Mouse (Mus musculus): ENCODE measurements around the gene Wbp1l. TPM values are rescaled to one million over a fixed set of nuclear protein-coding genes. Genes with fewer than 3 reads are reported as not detected.
"Not testable (repeated sequence)": the region's sequence is repeated elsewhere in the genome, so short reads cannot be mapped to it uniquely, and the experiment has no call there.

The Wbp1l gene
- polyA plus RNA-seq (2021) = 73.3 TPM

- in situ Hi-C loops (cut with MboI; ENCODE audit: low pct_unique_long_range_greater_than_20kb) = no loop called here
- ATAC-seq (peak; percentile 97), DNase-seq (ENCODE audit: low read depth, low spot score) (peak; percentile 93)
- no peak for TF ChIP-seq CTCF (IDR thresholded peaks at IDR 0.05)
- ChIA-PET CTCF (interaction anchor here (3.7 kb wide), 1 partner anchor 11 kb away, joined by 26 read pairs; no protein-coding TSS in a partner anchor), POLR2A (interaction anchor here (1.3 kb wide), 1 partner anchor 68 kb away, joined by 3 read pairs; no protein-coding TSS in a partner anchor)
- H3K27me3 ChIP-seq = no peaks in the 10 kb centered on the region
Measured at GRCm38 (mm10) chr19:46598720-46599252, at the start of gene Wbp1l. Gene Wbp1l, plus strand, starts transcription at chr19:46599084.

GRCm38 (mm10) chr19:46550385-46550784, 48.5 kb upstream of the Wbp1l start:
- H3K27me3 ChIP-seq = no peaks in the 10 kb centered on the region
- in situ Hi-C loops (cut with MboI; ENCODE audit: low pct_unique_long_range_greater_than_20kb) = no loop called here
- no peak for DNase-seq (ENCODE audit: low read depth, low spot score)
- ChIA-PET CTCF (no interaction called here), POLR2A (no interaction called here)
- no peak for ATAC-seq
- TF ChIP-seq CTCF (IDR thresholded peaks at IDR 0.05) = no peak

GRCm38 (mm10) chr19:46552496-46552895, 46.4 kb upstream of the Wbp1l start:
- ChIA-PET POLR2A (no interaction called here), CTCF (no interaction called here)
- TF ChIP-seq CTCF (IDR thresholded peaks at IDR 0.05) = no peak
- H3K27me3 ChIP-seq = no peaks in the 10 kb centered on the region
- ATAC-seq (no peak), DNase-seq (ENCODE audit: low read depth, low spot score) (no peak)
- in situ Hi-C loops (cut with MboI; ENCODE audit: low pct_unique_long_range_greater_than_20kb) = no loop called here

GRCm38 (mm10) chr19:46553541-46553955, 45.3 kb upstream of the Wbp1l start:
- POLR2A ChIA-PET = no interaction called here
- no peak for DNase-seq (ENCODE audit: low read depth, low spot score)
- ATAC-seq = no peak

GRCm38 (mm10) chr19:46558009-46558408, 40.9 kb upstream of the Wbp1l start:
- DNase-seq (ENCODE audit: low read depth, low spot score) (no peak), ATAC-seq (no peak)
- H3K27me3 ChIP-seq = no peaks in the 10 kb centered on the region
- ChIA-PET POLR2A (interaction anchor here (0.5 to 0.6 kb wide), 3 partner anchors 38 to 149 kb away, joined by 3 to 11 read pairs (median 4); no protein-coding TSS in a partner anchor), CTCF (interaction anchor here (0.9 kb wide), 1 partner anchor 24 kb away, joined by 3 read pairs; no protein-coding TSS in a partner anchor)
- in situ Hi-C loops (cut with MboI; ENCODE audit: low pct_unique_long_range_greater_than_20kb) = no loop called here
- no peak for TF ChIP-seq CTCF (IDR thresholded peaks at IDR 0.05)

More at GRCm38 (mm10) chr19:46553541-46553955, 45.3 kb upstream of the Wbp1l start:
- in situ Hi-C loops (cut with MboI; ENCODE audit: low pct_unique_long_range_greater_than_20kb) = no loop called here
- CTCF ChIA-PET = no interaction called here
- TF ChIP-seq CTCF (IDR thresholded peaks at IDR 0.05) = no peak
- H3K27me3 ChIP-seq = no peaks in the 10 kb centered on the region

GRCm38 (mm10) chr19:46558631-46559030, 40.3 kb upstream of the Wbp1l start:
- DNase-seq (ENCODE audit: low read depth, low spot score) (no peak), ATAC-seq (no peak)
- in situ Hi-C loops (cut with MboI; ENCODE audit: low pct_unique_long_range_greater_than_20kb) = no loop called here
- ChIA-PET CTCF (no interaction called here), POLR2A (interaction anchor here (0.6 kb wide), 1 partner anchor 150 kb away, joined by 4 read pairs; no protein-coding TSS in a partner anchor)
- no peaks in the 10 kb centered on the region for H3K27me3 ChIP-seq
- no peak for TF ChIP-seq CTCF (IDR thresholded peaks at IDR 0.05)

GRCm38 (mm10) chr19:46562132-46562531, 36.8 kb upstream of the Wbp1l start:
- ChIA-PET CTCF (interaction anchor here (1.1 to 1.8 kb wide), 2 partner anchors 9 to 18 kb away, joined by 3 to 5 read pairs; no protein-coding TSS in a partner anchor), POLR2A (no interaction called here)
- DNase-seq (ENCODE audit: low read depth, low spot score) = peak; percentile 43
- no peaks in the 10 kb centered on the region for H3K27me3 ChIP-seq
- ATAC-seq = peak; percentile 78
- in situ Hi-C loops (cut with MboI; ENCODE audit: low pct_unique_long_range_greater_than_20kb) = no loop called here
- peak; percentile 90 for TF ChIP-seq CTCF (IDR thresholded peaks at IDR 0.05)

- ChIA-PET CTCF (interaction anchor here (1.2 to 1.8 kb wide), 2 partner anchors 18 to 125 kb away, joined by 3 to 5 read pairs; no protein-coding TSS in a partner anchor), POLR2A (no interaction called here)
- H3K27me3 ChIP-seq = no peaks in the 10 kb centered on the region
- in situ Hi-C loops (cut with MboI; ENCODE audit: low pct_unique_long_range_greater_than_20kb) = no loop called here
- no peak for ATAC-seq
- TF ChIP-seq CTCF (IDR thresholded peaks at IDR 0.05) = no peak
- no peak for DNase-seq (ENCODE audit: low read depth, low spot score)
Measured at GRCm38 (mm10) chr19:46562581-46563515, 36.0 kb upstream of the Wbp1l start.

- in situ Hi-C loops (cut with MboI; ENCODE audit: low pct_unique_long_range_greater_than_20kb) = no loop called here
- DNase-seq (ENCODE audit: low read depth, low spot score) (no peak), ATAC-seq (no peak)
- no peaks in the 10 kb centered on the region for H3K27me3 ChIP-seq
- no peak for TF ChIP-seq CTCF (IDR thresholded peaks at IDR 0.05)
- ChIA-PET POLR2A (no interaction called here), CTCF (interaction anchor here (1.2 kb wide), 1 partner anchor 124 kb away, joined by 3 read pairs; no protein-coding TSS in a partner anchor)
Measured at GRCm38 (mm10) chr19:46563603-46564002, 35.3 kb upstream of the Wbp1l start.

GRCm38 (mm10) chr19:46564043-46564462, 34.8 kb upstream of the Wbp1l start:
- ATAC-seq (no peak), DNase-seq (ENCODE audit: low read depth, low spot score) (no peak)
- H3K27me3 ChIP-seq = no peaks in the 10 kb centered on the region
- CTCF ChIA-PET = interaction anchor here (1.2 kb wide), 1 partner anchor 124 kb away, joined by 3 read pairs; no protein-coding TSS in a partner anchor
- POLR2A ChIA-PET = no interaction called here
- TF ChIP-seq CTCF (IDR thresholded peaks at IDR 0.05) = no peak
- in situ Hi-C loops (cut with MboI; ENCODE audit: low pct_unique_long_range_greater_than_20kb) = no loop called here

- CTCF ChIA-PET = interaction anchor here (0.7 to 1.3 kb wide), 4 partner anchors 10 to 467 kb away, joined by 3 read pairs; no protein-coding TSS in a partner anchor
- ATAC-seq; in situ Hi-C loops (cut with MboI; ENCODE audit: low pct_unique_long_range_greater_than_20kb); POLR2A ChIA-PET; H3K27me3 ChIP-seq; DNase-seq (ENCODE audit: low read depth, low spot score): not testable (repeated sequence)
Measured at GRCm38 (mm10) chr19:46571211-46571877, 27.5 kb upstream of the Wbp1l start.

All from Patski (cell line).